Mouse (Mus musculus) stomach, postnatal 0 days (tissue): Measurements from ENCODE around the gene Nipal1.

Source experiments
- CTCF ChIP-seq: IDR thresholded peaks from 2 replicates; pipeline ENCODE4 v1.5.1; 2016; ENCODE audit warnings: antibody characterized with exemption, low read depth, mild to moderate bottlenecking, moderate library complexity
- EP300 ChIP-seq: optimal IDR thresholded peaks from 2 replicates; pipeline ENCODE3; 2016; ENCODE audit warnings: antibody characterized with exemption

DNA sequence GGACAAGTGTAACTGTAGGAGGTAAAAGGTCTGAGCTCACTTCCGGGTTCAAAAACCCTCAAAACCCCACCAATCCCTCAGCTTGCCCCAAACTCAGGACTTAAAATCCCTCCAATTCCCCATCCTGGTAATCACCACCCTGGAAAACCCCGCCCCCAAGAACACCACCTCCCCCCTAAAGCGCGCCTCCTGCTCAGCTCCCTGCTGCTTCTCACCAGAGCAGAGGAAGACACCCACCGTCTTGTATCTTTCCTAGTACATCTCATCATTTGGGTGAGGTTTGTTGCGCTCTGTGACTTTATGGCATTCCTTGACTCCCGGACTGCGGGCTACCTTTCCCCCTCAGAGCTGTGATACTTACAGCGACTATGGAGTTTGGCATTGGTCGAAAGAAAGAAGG is 59.1 kb downstream of the Nipal1 start:
- TF ChIP-seq CTCF (no peak), EP300 (no peak)
